Mouse (Mus musculus): ENCODE results near the gene Mbtd1. TPM values are rescaled to one million over a fixed set of nuclear protein-coding genes. Genes with fewer than 3 reads are reported as not detected.

Mbtd1 gene
- polyA plus RNA-seq (2012; ENCODE audit: insufficient read depth, insufficient read length, missing spikeins), result 25.9 and 34.1 TPM in 2 replicates

DNA sequence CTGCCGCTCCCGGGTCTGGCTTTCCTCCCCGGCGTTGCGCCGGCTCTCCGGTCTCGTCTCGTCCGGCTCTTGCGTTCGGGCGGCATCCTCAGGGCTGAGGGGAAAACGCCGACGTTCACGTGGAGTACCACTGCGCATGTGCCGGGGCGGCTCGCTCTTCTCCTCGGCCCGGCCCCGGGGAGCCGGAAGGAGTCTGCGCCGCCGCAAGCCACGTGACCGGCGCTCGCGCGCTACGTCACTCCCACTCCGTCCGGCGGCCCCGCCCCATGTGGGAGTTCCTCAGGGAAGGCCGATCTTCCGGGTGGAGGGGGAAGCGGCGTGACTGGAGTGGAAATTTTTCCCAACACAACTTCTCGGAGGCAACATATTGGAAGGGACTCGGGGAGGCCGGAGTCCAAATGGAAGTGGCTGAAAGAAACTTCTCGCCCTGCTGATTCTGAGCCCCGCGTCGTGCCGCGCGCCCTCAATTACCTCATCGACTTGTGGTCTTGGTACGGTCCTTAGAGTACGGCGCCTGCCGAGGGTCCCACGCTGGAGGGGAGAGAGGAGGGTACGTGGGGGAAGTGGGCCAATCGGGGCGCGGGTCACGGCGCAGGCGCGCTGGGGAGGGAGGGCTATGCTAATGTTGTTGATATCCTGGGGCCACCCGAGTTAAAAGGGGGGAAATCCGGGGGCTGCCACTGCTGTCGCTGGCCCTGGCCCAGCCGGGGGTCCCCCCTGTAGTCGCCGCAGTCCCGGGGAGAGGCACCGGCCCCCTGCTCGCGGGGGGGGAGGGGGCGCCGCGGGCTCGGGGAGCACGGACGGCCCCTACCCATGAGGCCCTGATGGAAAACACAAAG lies at the start of gene Mbtd1, which contains the start of gene Utp18:
TSS of gene Mbtd1 (plus strand) at position 281 of the 839 bp plus-strand sequence.
TSS of gene Utp18 (minus strand) at position 195 of the 839 bp plus-strand sequence.
- H3K4me1 ChIP-seq (ENCODE audit: control insufficient read depth, insufficient read depth, low read length), result peaks cover 3% of the 10 kb centered on the region
- peak within 1 kb of the TSS; percentile 97 for H3K4me3 ChIP-seq (ENCODE audit: insufficient read depth, low read length)
- no peak for TF ChIP-seq POLR2A (IDR thresholded peaks at IDR 0.05; ENCODE audit: borderline replicate concordance, low read depth, low read length)
- no peak for TF ChIP-seq CTCF (IDR thresholded peaks at IDR 0.05; ENCODE audit: low read depth, low read length)

GRCm38 (mm10) chr11:93847342-93847741 lies 38.3 kb upstream of the Mbtd1 start:
- H3K27ac ChIP-seq (ENCODE audit: insufficient read depth, low read depth, low read length), result no peak overlapping the region
- no peak overlapping the region for H3K4me3 ChIP-seq (ENCODE audit: insufficient read depth, low read length)
- TF ChIP-seq CTCF (IDR thresholded peaks at IDR 0.05; ENCODE audit: low read depth, low read length), result no peak
- TF ChIP-seq POLR2A (IDR thresholded peaks at IDR 0.05; ENCODE audit: borderline replicate concordance, low read depth, low read length), result no peak
- peaks cover 6% of the 10 kb centered on the region; the same call in 1 of the 2 replicates for H3K4me1 ChIP-seq (ENCODE audit: control insufficient read depth, insufficient read depth, low read length)

More for the DNA sequence above, at the start of gene Mbtd1, which contains the start of gene Utp18:
- peak within 1 kb of the TSS; percentile 75 for H3K27ac ChIP-seq (ENCODE audit: insufficient read depth, low read depth, low read length)

DNA sequence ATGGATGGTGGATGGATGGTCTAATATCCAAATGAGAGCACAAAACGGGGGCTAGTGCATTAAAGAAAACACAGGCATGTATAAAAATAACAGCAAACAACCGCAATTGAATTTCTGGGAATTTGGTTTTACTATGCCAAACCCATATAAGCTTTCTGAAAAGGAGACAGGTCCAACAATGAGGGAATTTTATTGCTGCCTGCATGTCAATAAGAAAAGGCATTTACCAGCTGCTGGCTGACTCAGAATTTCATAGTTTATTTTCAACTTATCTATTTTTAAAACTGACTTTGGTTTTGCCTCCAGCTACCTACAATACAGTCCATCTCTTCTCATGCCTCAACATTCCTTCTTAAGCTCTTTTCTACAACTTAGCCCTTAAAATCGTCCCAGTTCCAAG lies 33.1 kb upstream of the Mbtd1 start:
- Histone ChIP-seq H3K4me3 (ENCODE audit: insufficient read depth, low read length) (no peak overlapping the region), H3K4me1 (ENCODE audit: control insufficient read depth, insufficient read depth, low read length) (0 out of 2 replicates have a peak, but pooled peaks cover 3% of the 10 kb centered on the region), H3K27ac (ENCODE audit: insufficient read depth, low read depth, low read length) (no peak overlapping the region)
- no peak for TF ChIP-seq CTCF (IDR thresholded peaks at IDR 0.05; ENCODE audit: low read depth, low read length)
- no peak for TF ChIP-seq POLR2A (IDR thresholded peaks at IDR 0.05; ENCODE audit: borderline replicate concordance, low read depth, low read length)

GRCm38 (mm10) chr11:93856284-93856955 lies 29.2 kb upstream of the Mbtd1 start:
- no peak for TF ChIP-seq POLR2A (IDR thresholded peaks at IDR 0.05; ENCODE audit: borderline replicate concordance, low read depth, low read length)
- TF ChIP-seq CTCF (IDR thresholded peaks at IDR 0.05; ENCODE audit: low read depth, low read length), result peak; percentile 71
- H3K4me1 ChIP-seq (ENCODE audit: control insufficient read depth, insufficient read depth, low read length), result peaks cover 6% of the 10 kb centered on the region; the same call in 1 of the 2 replicates
- no peak overlapping the region for H3K27ac ChIP-seq (ENCODE audit: insufficient read depth, low read depth, low read length)
- H3K4me3 ChIP-seq (ENCODE audit: insufficient read depth, low read length), result no peak overlapping the region

GRCm38 (mm10) chr11:93860540-93861172 lies 25.0 kb upstream of the Mbtd1 start:
- Histone ChIP-seq H3K4me1 (ENCODE audit: control insufficient read depth, insufficient read depth, low read length) (peaks cover 13% of the 10 kb centered on the region), H3K27ac (ENCODE audit: insufficient read depth, low read depth, low read length) (peak overlapping the region; percentile 21; the same call in 1 of the 2 replicates), H3K4me3 (ENCODE audit: insufficient read depth, low read length) (no peak overlapping the region)
- TF ChIP-seq POLR2A (IDR thresholded peaks at IDR 0.05; ENCODE audit: borderline replicate concordance, low read depth, low read length) (no peak), CTCF (IDR thresholded peaks at IDR 0.05; ENCODE audit: low read depth, low read length) (no peak)

GRCm38 (mm10) chr11:93861193-93861592 lies 24.5 kb upstream of the Mbtd1 start:
- Histone ChIP-seq H3K27ac (ENCODE audit: insufficient read depth, low read depth, low read length) (no peak overlapping the region; the same call in 1 of the 2 replicates), H3K4me1 (ENCODE audit: control insufficient read depth, insufficient read depth, low read length) (peaks cover 13% of the 10 kb centered on the region), H3K4me3 (ENCODE audit: insufficient read depth, low read length) (no peak overlapping the region)
- TF ChIP-seq POLR2A (IDR thresholded peaks at IDR 0.05; ENCODE audit: borderline replicate concordance, low read depth, low read length) (no peak), CTCF (IDR thresholded peaks at IDR 0.05; ENCODE audit: low read depth, low read length) (no peak)

- Histone ChIP-seq H3K4me3 (ENCODE audit: insufficient read depth, low read length) (no peak overlapping the region), H3K4me1 (ENCODE audit: control insufficient read depth, insufficient read depth, low read length) (peaks cover 10% of the 10 kb centered on the region), H3K27ac (ENCODE audit: insufficient read depth, low read depth, low read length) (no peak overlapping the region; the same call in 1 of the 2 replicates)
- TF ChIP-seq POLR2A (IDR thresholded peaks at IDR 0.05; ENCODE audit: borderline replicate concordance, low read depth, low read length) (no peak), CTCF (IDR thresholded peaks at IDR 0.05; ENCODE audit: low read depth, low read length) (no peak)
These were observed 23.5 kb upstream of the Mbtd1 start for GRCm38 (mm10) chr11:93862045-93862623.

DNA sequence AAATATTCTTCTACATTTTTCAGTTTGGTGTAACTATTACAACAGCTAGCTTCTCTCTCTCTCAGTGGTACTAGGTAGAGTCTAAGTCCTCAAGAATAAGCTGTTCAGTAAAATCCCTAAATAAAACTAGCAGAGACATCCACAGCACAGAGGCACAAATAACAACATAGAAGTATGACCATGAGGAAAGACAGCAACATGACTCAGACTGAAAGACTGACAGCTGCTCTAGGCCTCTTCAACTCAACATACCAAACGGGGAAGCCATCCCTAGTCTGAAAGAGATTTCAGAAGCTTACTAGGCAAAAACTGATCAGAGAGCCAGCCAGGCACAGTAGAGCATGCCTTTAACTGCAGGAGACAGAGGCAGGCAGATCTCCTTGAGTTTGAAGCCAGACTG lies 23.0 kb upstream of the Mbtd1 start:
- Histone ChIP-seq H3K4me1 (ENCODE audit: control insufficient read depth, insufficient read depth, low read length) (peaks cover 10% of the 10 kb centered on the region), H3K27ac (ENCODE audit: insufficient read depth, low read depth, low read length) (no peak overlapping the region), H3K4me3 (ENCODE audit: insufficient read depth, low read length) (no peak overlapping the region)
- TF ChIP-seq CTCF (IDR thresholded peaks at IDR 0.05; ENCODE audit: low read depth, low read length) (no peak), POLR2A (IDR thresholded peaks at IDR 0.05; ENCODE audit: borderline replicate concordance, low read depth, low read length) (no peak)

DNA sequence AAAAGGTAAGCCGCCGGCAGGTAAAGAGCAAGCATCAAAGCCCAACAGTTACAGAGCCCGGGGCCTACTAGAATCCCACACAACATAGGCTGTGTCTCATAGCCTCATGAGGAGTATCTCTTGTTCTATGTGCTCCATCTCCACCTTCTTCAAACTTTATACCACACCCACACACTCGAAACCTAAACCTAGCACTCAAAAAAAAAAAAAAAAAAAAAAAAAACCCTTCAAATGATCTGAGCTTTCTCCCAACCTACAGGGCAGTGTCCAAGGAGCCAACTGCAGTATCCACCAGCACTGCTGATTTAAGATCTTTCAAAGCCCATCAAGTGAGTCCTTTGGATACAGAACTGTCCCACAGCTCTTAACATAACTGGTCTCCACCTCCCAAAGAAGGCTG lies 1.6 kb upstream of the Mbtd1 start:
- peak overlapping the region; percentile 20; the same call in 1 of the 2 replicates for H3K4me3 ChIP-seq (ENCODE audit: insufficient read depth, low read length)
- TF ChIP-seq CTCF (IDR thresholded peaks at IDR 0.05; ENCODE audit: low read depth, low read length), result no peak
- no peak for TF ChIP-seq POLR2A (IDR thresholded peaks at IDR 0.05; ENCODE audit: borderline replicate concordance, low read depth, low read length)
- peaks cover 3% of the 10 kb centered on the region for H3K4me1 ChIP-seq (ENCODE audit: control insufficient read depth, insufficient read depth, low read length)
- no peak overlapping the region for H3K27ac ChIP-seq (ENCODE audit: insufficient read depth, low read depth, low read length)
